Mouse (Mus musculus) liver, postnatal 0 days (tissue): ENCODE measurements around the gene Gm5447. TPM values are rescaled to one million over a fixed set of nuclear protein-coding genes. Genes with fewer than 3 reads are reported as not detected.
A peak's percentile ranks its signal among the peaks of the same experiment; 100 is the strongest.

Source experiments
- ATAC-seq: fragments of 200-750 bp; cut with Nextera tagmentation; 2 replicates; pipeline ENCODE4 v1.8.0; 2017; ENCODE audit warnings: mild to moderate bottlenecking, moderate library complexity
- DNase-seq: peaks from one replicate; pipeline ENCODE4 v3.0.0-alpha.2; 2016
- H3K27ac ChIP-seq: fragments of 300-500 bp; sonication (generic); 2 replicates; pipeline ENCODE4 v1.5.1; 2014; ENCODE audit warnings: antibody characterized with exemption, moderate library complexity, mild to moderate bottlenecking, low read depth
- H3K27me3 ChIP-seq: fragments of 300-500 bp; sonication (generic); 2 replicates; pipeline ENCODE4 v1.6.1; 2014; ENCODE audit warnings: low read length, control low read depth, mixed read lengths; ENCODE audit not compliant: insufficient read depth
- H3K36me3 ChIP-seq: fragments of 300-500 bp; sonication (generic); replicated peaks from 2 replicates; pipeline ENCODE4 v1.6.1; 2014; ENCODE audit warnings: mild to moderate bottlenecking, control low read depth, low read length, moderate library complexity, mixed read lengths; ENCODE audit not compliant: insufficient read depth
- H3K4me1 ChIP-seq: fragments of 300-500 bp; sonication (generic); 2 replicates; pipeline ENCODE4 v1.6.1; 2014; ENCODE audit warnings: antibody characterized with exemption, mild to moderate bottlenecking, control low read depth; ENCODE audit not compliant: insufficient read depth
- H3K4me2 ChIP-seq: fragments of 300-500 bp; sonication (generic); 2 replicates; pipeline ENCODE4 v1.6.1; 2014; ENCODE audit warnings: low read depth, mild to moderate bottlenecking, low read length, moderate library complexity, mixed read lengths
- H3K4me3 ChIP-seq: fragments of 300-500 bp; sonication (generic); 2 replicates; pipeline ENCODE4 v1.5.1; 2014; ENCODE audit warnings: low read depth, low read length
- H3K9ac ChIP-seq: fragments of 300-500 bp; sonication (generic); replicated peaks from 2 replicates; pipeline ENCODE4 v1.6.1; 2014; ENCODE audit warnings: mild to moderate bottlenecking, moderate library complexity
- H3K9me3 ChIP-seq: fragments of 300-500 bp; sonication (generic); 2 replicates; pipeline ENCODE4 v1.6.1; 2016; ENCODE audit warnings: mild to moderate bottlenecking, control low read depth, low read length, mixed read lengths
- CTCF ChIP-seq: sonication (generic); IDR thresholded peaks from 2 replicates; pipeline ENCODE4 v1.5.1; 2016; ENCODE audit warnings: antibody characterized with exemption, low read depth
- EP300 ChIP-seq: IDR thresholded peaks from 2 replicates; pipeline ENCODE4 v1.6.1; 2016; ENCODE audit warnings: antibody characterized with exemption, low read depth, mild to moderate bottlenecking
- WGBS: fragments of 180-500 bp; shearing (Covaris S2); extraction: QIAGEN DNeasy Blood & Tissue Kit; methylation state at CpG from one replicate; pipeline ENCODE4 v1.1.7; 2014; ENCODE audit not compliant: insufficient replicate concordance; 5-methylcytosine and 5-hydroxymethylcytosine counted together
- polyA plus RNA-seq: library from polyadenylated mRNA; unstranded; fragments of >200 nt; fragmentation: Nextera tagmentation; extraction: Ambion mirVana; gene quantifications from 2 replicates; pipeline ENCODE4 v1.2.1, GENCODE M21; 2015

Gm5447 gene
- polyA plus RNA-seq, 1 experiment from 2014 or later = not detected

DNA sequence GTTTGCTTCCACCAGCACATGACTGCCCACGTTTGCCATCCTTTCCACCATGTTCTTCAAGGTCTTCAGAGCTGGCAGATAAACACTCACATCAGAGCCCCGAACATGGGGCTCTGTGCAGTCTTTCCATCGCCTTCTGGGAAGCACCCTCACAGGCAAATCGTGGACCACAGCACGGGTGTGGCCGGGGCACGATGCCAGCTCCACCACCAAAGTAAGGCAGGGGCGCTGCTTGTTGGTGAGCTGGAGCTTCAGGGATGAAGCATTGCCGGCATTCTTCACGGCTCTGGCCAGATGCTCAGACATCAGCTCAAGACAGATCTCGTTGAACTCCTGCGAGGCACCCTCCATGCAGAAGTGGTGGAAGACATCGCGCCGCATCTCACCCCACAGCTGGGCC is 26.9 kb upstream of the Gm5447 start:
- Histone ChIP-seq H3K27me3 (no peaks in the 10 kb centered on the region), H3K4me3 (no peak overlapping the region), H3K36me3 (no peaks in the 10 kb centered on the region; the same call in 1 of the 2 replicates), H3K27ac (no peak overlapping the region), H3K4me1 (0 out of 2 replicates have a peak, but pooled peaks cover 6% of the 10 kb centered on the region), H3K9me3 (no peaks in the 10 kb centered on the region), H3K4me2 (no peak overlapping the region), H3K9ac (no peak overlapping the region)
- TF ChIP-seq EP300 (no peak), CTCF (no peak)
- peak; percentile 31; the same call in 1 of the 2 replicates for ATAC-seq
- 75% methylated on average over 15 of the region's 15 CpGs for WGBS
- DNase-seq = peak; percentile 33

DNA sequence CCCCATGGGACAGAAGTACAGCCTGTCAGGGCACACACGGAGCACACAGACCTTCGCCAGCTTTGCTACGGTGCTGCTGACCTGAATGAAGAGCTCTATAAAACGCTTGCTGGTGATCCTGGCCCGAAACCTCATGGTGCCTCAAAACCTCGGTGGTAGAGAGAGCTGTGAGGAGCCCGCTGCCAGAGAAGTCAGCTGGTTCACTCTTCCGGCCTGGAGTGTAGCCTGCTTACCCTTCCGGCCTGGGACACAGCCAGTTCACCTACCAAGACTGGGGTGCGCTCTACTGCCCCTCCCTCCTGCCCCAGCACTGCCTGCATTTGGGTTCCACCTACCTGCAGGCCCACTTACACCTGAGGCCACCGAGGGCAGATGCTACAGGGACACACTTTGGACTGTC is 26.5 kb upstream of the Gm5447 start, which contains the start of gene Hus1b:
Hus1b (minus strand) TSS at position 220 of the 400 bp plus-strand sequence.
- TF ChIP-seq CTCF (no peak), EP300 (no peak)
- Histone ChIP-seq H3K36me3 (no peaks in the 10 kb centered on the region; the same call in 1 of the 2 replicates), H3K4me1 (0 out of 2 replicates have a peak, but pooled peaks cover 6% of the 10 kb centered on the region), H3K9me3 (no peaks in the 10 kb centered on the region), H3K9ac (no peak within 1 kb of the TSS), H3K27me3 (no peaks in the 10 kb centered on the region), H3K27ac (no peak within 1 kb of the TSS), H3K4me2 (no peak within 1 kb of the TSS), H3K4me3 (no peak within 1 kb of the TSS)
- 83% methylated on average over 11 of the region's 11 CpGs for WGBS
- DNase-seq (no peak), ATAC-seq (no peak)

DNA sequence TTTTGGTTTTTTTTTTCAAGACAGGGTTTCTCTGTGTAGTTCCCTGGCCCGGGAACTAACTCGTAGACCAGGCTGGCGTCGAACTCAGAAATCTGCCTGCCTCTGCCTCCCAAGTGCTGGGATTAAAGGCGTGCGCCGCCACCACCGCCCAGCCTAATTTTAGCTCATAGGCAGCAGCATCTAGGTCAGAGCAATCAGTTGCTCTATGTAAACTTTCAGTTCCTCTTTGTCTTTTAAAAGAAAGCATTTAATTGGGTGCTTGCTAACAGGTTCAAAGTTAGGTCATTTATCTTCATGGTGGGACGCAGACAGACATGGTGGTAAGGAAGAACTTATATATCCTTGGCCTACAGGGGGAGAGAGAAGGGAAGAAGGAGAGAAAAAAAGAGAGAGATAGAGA is 24.8 kb upstream of the Gm5447 start:
- no peak overlapping the region for H3K4me2 ChIP-seq
- no peaks in the 10 kb centered on the region for H3K9me3 ChIP-seq
- H3K36me3 ChIP-seq = no peaks in the 10 kb centered on the region; the same call in 1 of the 2 replicates
- no peaks in the 10 kb centered on the region for H3K27me3 ChIP-seq
- TF ChIP-seq EP300 (no peak), CTCF (no peak)
- WGBS = 86% methylated on average over 9 of the region's 9 CpGs
- ATAC-seq (no peak), DNase-seq (no peak)
- no peak overlapping the region for H3K27ac ChIP-seq
- H3K4me3 ChIP-seq = no peak overlapping the region
- H3K9ac ChIP-seq = no peak overlapping the region
- 0 out of 2 replicates have a peak, but pooled peaks cover 9% of the 10 kb centered on the region for H3K4me1 ChIP-seq

DNA sequence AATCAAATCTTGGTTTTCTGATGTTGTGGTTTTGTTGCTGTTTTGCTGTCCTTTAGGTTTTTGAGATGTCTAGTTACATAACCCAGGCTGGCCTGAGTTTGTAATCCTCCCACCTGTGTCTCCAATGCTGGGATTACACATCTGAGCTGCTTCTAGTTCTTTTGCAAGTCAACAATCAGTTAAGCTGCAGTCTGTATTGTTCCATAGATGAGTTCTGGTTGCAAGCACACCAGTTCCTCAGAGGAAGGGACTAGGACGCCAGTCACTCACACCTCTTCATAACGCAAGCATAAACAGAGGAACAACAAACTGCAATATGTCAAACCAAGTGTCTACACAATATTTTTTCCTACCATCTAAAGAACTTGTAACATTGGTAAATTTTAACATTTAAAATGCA is 22.0 kb upstream of the Gm5447 start:
- no peak overlapping the region for H3K9ac ChIP-seq
- no peaks in the 10 kb centered on the region for H3K9me3 ChIP-seq
- 70% methylated on average over 2 of the region's 2 CpGs for WGBS
- no peaks in the 10 kb centered on the region; the same call in 1 of the 2 replicates for H3K36me3 ChIP-seq
- no peak overlapping the region for H3K4me3 ChIP-seq
- peaks cover 6% of the 10 kb centered on the region; the same call in 1 of the 2 replicates for H3K4me1 ChIP-seq
- DNase-seq (no peak), ATAC-seq (no peak)
- H3K4me2 ChIP-seq = no peak overlapping the region
- TF ChIP-seq CTCF (no peak), EP300 (no peak)
- no peaks in the 10 kb centered on the region for H3K27me3 ChIP-seq
- H3K27ac ChIP-seq = no peak overlapping the region

DNA sequence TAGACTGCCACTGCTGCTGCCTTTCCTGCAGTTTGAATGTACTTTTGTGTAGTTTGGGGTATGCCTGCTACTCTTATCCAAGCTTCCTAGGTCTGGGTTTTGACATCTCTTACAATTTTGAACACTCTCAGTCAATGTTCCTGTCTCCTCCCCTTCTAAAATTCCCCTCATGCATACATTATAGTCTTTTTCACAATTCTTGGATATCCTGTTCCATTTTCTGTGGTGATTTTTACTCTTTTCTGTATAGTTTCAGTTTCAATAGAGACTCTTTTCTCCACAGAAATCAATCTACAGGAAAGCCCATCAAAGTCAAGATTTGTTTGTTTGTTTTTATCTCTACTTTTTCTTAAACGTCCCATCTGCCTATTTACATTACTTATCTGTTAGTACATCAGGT is 20.4 kb upstream of the Gm5447 start:
- Histone ChIP-seq H3K4me3 (no peak overlapping the region), H3K36me3 (no peaks in the 10 kb centered on the region), H3K4me1 (peaks cover 3% of the 10 kb centered on the region; the same call in 1 of the 2 replicates), H3K27ac (no peak overlapping the region), H3K9me3 (no peaks in the 10 kb centered on the region), H3K27me3 (no peaks in the 10 kb centered on the region), H3K4me2 (no peak overlapping the region), H3K9ac (no peak overlapping the region)
- TF ChIP-seq CTCF (no peak), EP300 (no peak)
- WGBS = 36% methylated on average over 1 of the region's 1 CpGs
- no peak for DNase-seq
- ATAC-seq = no peak

- DNase-seq (no peak), ATAC-seq (peak; percentile 67; the same call in 1 of the 2 replicates)
- H3K36me3 ChIP-seq = peaks cover 7% of the 10 kb centered on the region; the same call in 1 of the 2 replicates
- H3K27me3 ChIP-seq = no peaks in the 10 kb centered on the region
- 0 out of 2 replicates have a peak overlapping the region, but pooled peaks have one; percentile 40 for H3K4me2 ChIP-seq
- 52% methylated on average over 2 of the region's 2 CpGs for WGBS
- peaks cover 9% of the 10 kb centered on the region for H3K4me1 ChIP-seq
- H3K27ac ChIP-seq = no peak overlapping the region
- H3K4me3 ChIP-seq = no peak overlapping the region
- peak; percentile 18; the same call in 1 of the 2 replicates for TF ChIP-seq CTCF
- no peak for TF ChIP-seq EP300
- H3K9me3 ChIP-seq = no peaks in the 10 kb centered on the region
- H3K9ac ChIP-seq = no peak overlapping the region
These were observed 13.3 kb upstream of the Gm5447 start for GRCm38 (mm10) chr13:30960714-30961113.
